Mouse (Mus musculus) E14TG2a.4 (cell line): ENCODE results near the gene Mlh3.

Experiments used
- CTCF ChIP-seq: conservative IDR thresholded peaks from 2 replicates; pipeline ENCODE4 v1.5.1; 2014; ENCODE audit warnings: low read length
- NANOG ChIP-seq: IDR thresholded peaks from 2 replicates; pipeline ENCODE4 v1.6.1; 2014; ENCODE audit warnings: borderline replicate concordance, low read length, mixed read lengths
- POU5F1 ChIP-seq: IDR thresholded peaks from 2 replicates; pipeline ENCODE4 v1.6.1; 2014; ENCODE audit warnings: low read length, borderline replicate concordance

DNA sequence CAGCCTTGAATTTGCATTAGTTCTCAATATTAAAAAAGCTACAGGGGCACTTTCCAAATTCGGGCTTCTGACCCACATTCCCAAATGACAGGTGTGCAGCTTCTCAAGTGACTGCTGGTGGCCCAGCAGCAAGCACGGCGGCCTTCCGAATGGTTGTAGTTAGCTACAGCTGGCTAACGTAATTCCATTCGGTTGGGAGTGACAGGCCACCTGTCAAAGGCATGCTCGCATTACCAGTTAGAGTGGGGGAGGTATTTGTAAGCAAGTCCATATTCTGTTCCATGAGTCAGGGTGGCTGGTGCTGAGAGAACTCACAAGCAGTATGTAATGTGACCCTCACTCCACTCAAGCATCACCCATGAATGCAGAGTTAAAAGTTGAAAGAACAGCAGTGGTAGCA is 43.2 kb downstream of the Mlh3 start:
- no peak for TF ChIP-seq CTCF
- TF ChIP-seq NANOG, result no peak
- no peak for TF ChIP-seq POU5F1
